Mouse (Mus musculus) midbrain, postnatal 0 days (tissue): ENCODE data around the gene Rara. TPM values are rescaled to one million over a fixed set of nuclear protein-coding genes. Genes with fewer than 3 reads are reported as not detected.
"Not testable (repeated sequence)": the region's sequence is repeated elsewhere in the genome, so short reads cannot be mapped to it uniquely, and the experiment has no call there.

Experiments
- ATAC-seq: fragments of 200-750 bp; cut with Nextera tagmentation; 2 replicates; pipeline ENCODE4 v1.8.0; 2017; ENCODE audit warnings: moderate number of reproducible peaks, mild to moderate bottlenecking, moderate TSS enrichment, moderate library complexity; ENCODE audit not compliant: low FRiP score
- DNase-seq: peaks from one replicate; pipeline ENCODE4 v3.0.0-alpha.2; 2015; ENCODE audit warnings: low spot score
- H3K27ac ChIP-seq: fragments of 300-500 bp; sonication (generic); 2 replicates; pipeline ENCODE4 v1.5.1; 2014; ENCODE audit warnings: low read depth, mild to moderate bottlenecking, low read length, mixed read lengths
- H3K27me3 ChIP-seq: fragments of 300-500 bp; sonication (generic); 2 replicates; pipeline ENCODE4 v1.6.1; 2014; ENCODE audit warnings: low read length, control low read depth, mixed read lengths; ENCODE audit not compliant: insufficient read depth
- H3K36me3 ChIP-seq: fragments of 300-500 bp; sonication (generic); 2 replicates; pipeline ENCODE4 v1.6.1; 2014; ENCODE audit warnings: low read length, control low read depth, mixed read lengths; ENCODE audit not compliant: insufficient read depth
- H3K4me1 ChIP-seq: fragments of 300-500 bp; sonication (generic); 2 replicates; pipeline ENCODE4 v1.6.1; 2014; ENCODE audit warnings: mild to moderate bottlenecking, control low read depth, antibody characterized with exemption, low read length, mixed read lengths; ENCODE audit not compliant: insufficient read depth
- H3K4me2 ChIP-seq: fragments of 300-500 bp; sonication (generic); 2 replicates; pipeline ENCODE4 v1.6.1; 2014; ENCODE audit warnings: low read depth, mild to moderate bottlenecking, low read length, mixed read lengths; ENCODE audit not compliant: poor library complexity, severe bottlenecking
- H3K4me3 ChIP-seq: fragments of 300-500 bp; sonication (generic); 2 replicates; pipeline ENCODE4 v1.5.1; 2014; ENCODE audit warnings: low read depth, mild to moderate bottlenecking, low read length, moderate library complexity
- H3K9ac ChIP-seq: fragments of 300-500 bp; sonication (generic); replicated peaks from 2 replicates; pipeline ENCODE4 v1.6.1; 2014; ENCODE audit warnings: mild to moderate bottlenecking, low read length, moderate library complexity, mixed read lengths; ENCODE audit not compliant: poor library complexity, severe bottlenecking
- H3K9me3 ChIP-seq: fragments of 300-500 bp; sonication (generic); 2 replicates; pipeline ENCODE4 v1.6.1; 2016; ENCODE audit warnings: low read length, control low read depth
- CTCF ChIP-seq: IDR thresholded peaks from 2 replicates; pipeline ENCODE4 v1.5.1; 2016; ENCODE audit warnings: antibody characterized with exemption, mild to moderate bottlenecking
- WGBS: fragments of 180-500 bp; shearing (Covaris S2); extraction: QIAGEN DNeasy Blood & Tissue Kit; methylation state at CpG from one replicate; pipeline ENCODE4 v1.1.7; 2014; 5-methylcytosine and 5-hydroxymethylcytosine counted together
- polyA plus RNA-seq: library from polyadenylated mRNA; unstranded; fragments of >200 nt; fragmentation: Nextera tagmentation; extraction: Ambion mirVana; gene quantifications from 2 replicates; pipeline ENCODE4 v1.2.1, GENCODE M21; 2015
- total RNA-seq: library from RNA; depleted of rRNA; stranded (reverse); fragments of >200 nt; gene quantifications from 2 replicates; pipeline ENCODE4 v1.2.3, GENCODE M21; 2014

Gene Rara
- total and polyA plus RNA-seq, 2 experiments from 2014 or later = 8.2 to 20.4 TPM

DNA sequence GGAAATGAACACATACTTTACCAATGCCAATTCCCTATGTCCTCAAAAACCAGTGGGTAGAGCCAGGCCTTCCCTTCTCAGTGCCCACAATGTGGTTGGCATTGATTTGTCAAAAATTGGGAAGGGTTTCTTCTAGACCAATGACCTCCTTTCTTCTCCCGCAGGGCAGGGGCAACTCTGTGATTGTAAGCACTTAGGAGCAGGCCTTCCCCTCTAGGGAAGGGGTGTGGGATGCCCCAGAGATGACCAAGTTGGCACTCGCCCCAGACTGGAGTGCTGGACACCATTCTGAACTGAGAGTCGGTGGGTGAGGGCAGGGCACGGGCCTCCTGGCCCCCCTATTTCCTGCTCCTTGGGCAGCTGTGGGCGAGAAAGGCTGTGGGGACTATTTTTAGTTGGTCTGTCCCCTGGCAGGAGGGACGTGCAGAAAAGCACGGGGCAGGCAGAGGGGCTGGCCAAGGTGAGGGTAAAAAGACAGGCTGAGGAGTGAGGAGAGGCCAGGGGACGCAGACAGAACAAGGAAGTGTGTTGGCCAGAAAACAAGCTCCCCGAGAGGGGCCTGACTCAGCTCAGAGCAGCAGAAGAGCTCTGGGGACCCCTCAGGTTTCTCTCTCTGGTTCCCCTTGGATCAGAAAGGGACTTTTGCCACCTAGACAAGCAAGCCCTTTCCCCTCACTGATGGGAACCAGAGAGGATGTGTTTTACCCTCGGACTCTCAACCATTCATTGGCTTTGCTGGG lies 3.3 kb downstream of the Rara start:
- Histone ChIP-seq H3K27me3 (0 out of 2 replicates have a peak, but pooled peaks cover 3% of the 10 kb centered on the region), H3K4me2 (no peak overlapping the region), H3K9ac (no peak overlapping the region), H3K4me1 (peaks cover 21% of the 10 kb centered on the region; the same call in 1 of the 2 replicates), H3K9me3 (no peaks in the 10 kb centered on the region), H3K36me3 (no peaks in the 10 kb centered on the region), H3K27ac (no peak overlapping the region), H3K4me3 (no peak overlapping the region)
- ATAC-seq (no peak), DNase-seq (no peak)
- TF ChIP-seq CTCF = no peak
- WGBS = 60% methylated on average over 10 of the region's 10 CpGs

DNA sequence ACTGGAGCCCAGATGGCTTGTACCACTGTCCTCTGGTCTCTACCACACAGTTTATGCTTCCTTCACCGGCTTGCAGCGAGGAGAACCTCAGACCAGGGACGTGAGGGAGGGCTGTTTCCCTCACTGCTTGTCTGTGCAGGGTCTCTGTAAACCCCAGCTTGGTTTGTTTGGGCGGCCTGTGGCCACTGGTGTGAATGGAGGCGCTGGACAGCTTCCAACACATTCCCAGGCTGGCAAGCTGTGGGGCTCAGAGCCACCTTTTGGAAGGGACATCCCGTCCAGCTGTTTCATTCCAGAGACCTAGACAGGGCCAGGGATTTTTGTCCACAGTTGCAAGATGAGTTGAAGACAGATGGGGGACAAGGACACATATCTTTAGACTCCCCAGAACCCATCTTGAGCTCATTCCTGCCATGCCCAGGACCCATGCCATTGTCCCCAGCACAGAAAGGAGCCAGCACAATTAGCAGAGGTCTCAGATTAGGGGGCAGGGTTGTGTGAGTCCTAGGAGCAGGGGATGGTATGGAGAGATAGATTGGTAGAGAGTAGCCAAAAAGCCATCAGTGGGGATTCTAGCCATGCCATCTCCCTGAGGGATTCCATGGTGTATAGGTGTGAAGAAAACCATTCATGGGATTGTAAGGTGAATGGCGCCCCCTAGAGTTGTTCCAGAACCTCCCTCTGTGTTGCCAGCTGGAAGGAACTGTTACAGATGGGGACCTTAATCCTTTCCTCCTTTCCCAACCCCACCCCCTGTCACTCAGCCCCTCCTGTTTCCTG lies 4.1 kb downstream of the Rara start:
- Histone ChIP-seq H3K27ac (no peak overlapping the region), H3K4me1 (peaks cover 25% of the 10 kb centered on the region; the same call in 1 of the 2 replicates), H3K36me3 (no peaks in the 10 kb centered on the region), H3K9me3 (no peaks in the 10 kb centered on the region), H3K4me2 (no peak overlapping the region), H3K9ac (no peak overlapping the region), H3K27me3 (0 out of 2 replicates have a peak, but pooled peaks cover 3% of the 10 kb centered on the region), H3K4me3 (no peak overlapping the region)
- peak; percentile 28; the same call in 1 of the 2 replicates for TF ChIP-seq CTCF
- ATAC-seq (no peak), DNase-seq (peak; percentile 57)
- 34% methylated on average over 7 of the region's 7 CpGs for WGBS

DNA sequence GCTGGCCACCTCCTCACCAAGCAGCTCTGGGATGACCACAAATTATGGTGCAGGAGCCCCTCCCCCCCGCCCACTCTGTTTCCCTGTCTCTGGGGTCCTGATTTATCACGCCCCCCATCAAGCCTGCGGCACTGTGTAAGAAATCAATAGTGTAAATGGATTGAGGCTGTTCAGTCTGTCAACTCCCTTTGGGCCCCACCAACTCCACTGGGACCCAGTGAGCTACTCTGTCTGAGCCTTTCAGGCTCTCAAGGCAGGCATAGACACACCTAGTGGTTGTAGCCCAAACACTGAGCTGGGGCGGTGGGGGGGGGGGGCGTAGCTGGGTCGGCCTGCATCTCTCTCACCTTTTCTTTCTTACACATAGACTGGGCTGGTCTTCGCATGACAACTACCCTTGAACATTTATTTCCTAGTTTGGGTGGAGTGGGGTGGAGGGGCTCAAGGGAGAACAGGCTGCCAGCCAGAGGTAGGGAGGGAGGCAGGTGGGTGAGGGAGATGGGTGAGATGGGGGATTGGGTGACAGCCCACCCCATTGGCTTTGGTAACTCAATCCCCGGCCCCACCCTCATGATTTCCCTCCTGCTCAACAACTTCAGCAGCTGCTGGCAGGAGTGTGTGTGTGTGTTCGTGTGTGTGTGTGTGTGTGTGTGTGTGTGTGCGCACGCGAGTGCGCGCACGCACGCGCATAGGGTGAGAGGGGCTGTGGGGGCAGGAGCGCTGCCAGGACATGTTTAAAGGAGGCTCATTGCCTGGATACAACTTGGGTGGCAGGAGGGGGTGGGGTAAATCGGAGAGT lies 4.9 kb downstream of the Rara start:
- Histone ChIP-seq H3K27ac (no peak overlapping the region), H3K36me3 (no peaks in the 10 kb centered on the region), H3K4me3 (no peak overlapping the region), H3K27me3 (0 out of 2 replicates have a peak, but pooled peaks cover 3% of the 10 kb centered on the region), H3K9ac (no peak overlapping the region), H3K4me2 (no peak overlapping the region), H3K9me3 (no peaks in the 10 kb centered on the region), H3K4me1 (peaks cover 25% of the 10 kb centered on the region; the same call in 1 of the 2 replicates)
- 35% methylated on average over 19 of the region's 19 CpGs for WGBS
- TF ChIP-seq CTCF = no peak
- ATAC-seq (no peak), DNase-seq (no peak)

GRCm38 (mm10) chr11:98933151-98933550 lies 5.5 kb downstream of the Rara start:
- H3K4me2 ChIP-seq = no peak overlapping the region

DNA sequence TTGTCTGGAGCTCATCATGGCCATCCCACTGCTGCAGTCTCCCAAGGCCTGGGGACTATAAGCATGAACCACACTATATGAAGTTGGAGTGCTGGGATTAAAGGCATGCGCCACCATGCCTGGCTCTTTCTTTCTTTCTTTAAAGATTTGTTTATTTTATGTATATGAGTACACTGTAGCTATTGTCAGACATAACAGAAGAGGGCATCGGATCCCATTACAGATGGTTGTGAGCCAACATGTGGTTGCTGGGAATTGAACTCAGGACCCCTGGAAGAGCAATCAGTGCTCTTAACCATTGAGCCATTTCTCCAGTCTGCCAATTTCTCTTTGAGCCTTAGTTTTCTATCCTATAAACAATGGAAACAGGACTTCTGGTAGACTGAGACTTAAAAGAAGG lies 6.2 kb downstream of the Rara start:
- H3K4me1 ChIP-seq = peaks cover 21% of the 10 kb centered on the region; the same call in 1 of the 2 replicates
- H3K9me3 ChIP-seq, H3K9ac ChIP-seq, DNase-seq, H3K27me3 ChIP-seq, H3K4me3 ChIP-seq, ATAC-seq, H3K36me3 ChIP-seq, H3K27ac ChIP-seq, H3K4me2 ChIP-seq: not testable (repeated sequence)
- 91% methylated on average over 2 of the region's 2 CpGs for WGBS

More at GRCm38 (mm10) chr11:98933151-98933550, 5.5 kb downstream of the Rara start:
- H3K27me3 ChIP-seq = 0 out of 2 replicates have a peak, but pooled peaks cover 3% of the 10 kb centered on the region
- H3K27ac ChIP-seq = no peak overlapping the region
- DNase-seq (peak; percentile 57), ATAC-seq (no peak)
- no peak overlapping the region for H3K9ac ChIP-seq
- peak; percentile 53 for TF ChIP-seq CTCF
- H3K4me1 ChIP-seq = peaks cover 26% of the 10 kb centered on the region; the same call in 1 of the 2 replicates
- no peaks in the 10 kb centered on the region for H3K36me3 ChIP-seq
- no peaks in the 10 kb centered on the region for H3K9me3 ChIP-seq
- no peak overlapping the region for H3K4me3 ChIP-seq
- 50% methylated on average over 9 of the region's 9 CpGs for WGBS
